Mouse (Mus musculus) urinary bladder, adult 2 months (tissue): ENCODE data around the gene Wdcp. TPM values are rescaled to one million over a fixed set of nuclear protein-coding genes. Genes with fewer than 3 reads are reported as not detected.
A peak's percentile ranks its signal among the peaks of the same experiment; 100 is the strongest.
"Not testable (repeated sequence)": the region's sequence is repeated elsewhere in the genome, so short reads cannot be mapped to it uniquely, and the experiment has no call there.

Experiments used
- DNase-seq: peaks from one replicate; pipeline ENCODE4 v3.0.0; 2022; ENCODE audit warnings: low spot score
- polyA plus RNA-seq: library from polyadenylated mRNA; depleted of rRNA; stranded (reverse); fragments of >200 nt; gene quantifications from 2 replicates; pipeline ENCODE4 v1.2.3, GENCODE M21; 2012

Wdcp gene
- polyA plus RNA-seq, 1 experiment = 8.9 TPM

DNA sequence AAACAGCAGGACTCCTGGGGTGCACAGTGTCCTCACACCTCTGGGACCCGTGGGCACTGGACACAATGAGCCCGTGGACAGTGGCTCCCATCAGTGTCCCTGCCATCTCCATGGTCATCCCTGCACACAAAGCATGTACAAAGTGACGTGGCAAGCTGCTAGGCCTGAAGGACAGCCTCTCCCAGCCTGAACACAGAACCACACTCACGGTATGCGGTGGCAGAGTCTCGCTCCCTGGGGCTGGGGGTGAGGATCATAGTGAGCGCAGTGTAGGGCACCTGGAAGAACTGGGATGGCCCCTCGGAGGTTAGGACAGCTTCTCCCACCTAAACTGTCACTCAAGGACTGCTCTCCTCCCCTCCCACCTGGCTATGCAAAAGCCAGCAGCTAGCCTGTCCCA is 25.8 kb downstream of the Wdcp start:
- DNase-seq = no peak

DNA sequence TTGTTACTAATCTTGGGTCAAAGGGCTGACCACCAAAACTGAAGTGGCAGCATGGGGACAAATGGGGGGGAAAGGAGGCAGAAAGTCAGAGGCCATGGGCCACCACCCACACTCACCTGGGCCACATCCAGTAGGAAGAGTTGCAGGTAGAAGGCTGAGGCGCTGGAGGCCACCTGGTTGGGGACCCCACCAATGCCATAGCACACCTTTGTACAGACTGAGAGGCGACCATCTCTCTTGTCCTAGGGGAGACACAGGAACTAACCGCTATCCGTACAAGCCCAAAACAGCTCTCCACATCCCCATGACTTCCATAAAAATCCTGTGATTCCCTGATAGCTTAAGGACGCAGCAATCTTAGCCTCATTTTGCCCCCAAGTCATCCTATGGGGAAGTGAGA is 28.2 kb downstream of the Wdcp start:
- DNase-seq = no peak

DNA sequence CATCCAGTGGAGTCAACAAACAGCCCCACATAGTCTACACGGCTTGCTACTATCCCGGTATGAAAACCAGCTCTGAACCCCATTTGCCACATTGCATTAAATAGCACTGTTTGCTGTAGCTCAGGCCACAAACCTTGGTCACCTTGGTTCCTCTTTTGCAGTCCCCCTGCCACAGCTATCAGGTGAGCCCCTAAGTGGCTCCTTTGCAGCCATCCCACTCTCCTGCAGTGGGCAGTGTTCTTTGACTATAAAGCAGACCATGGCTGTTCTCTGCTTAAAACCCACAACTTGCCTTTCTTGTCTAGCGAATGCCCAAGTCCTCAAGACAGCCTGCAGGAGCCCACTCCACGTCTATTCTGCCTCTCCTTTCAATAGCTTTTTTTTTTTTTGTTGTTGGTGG is 29.2 kb downstream of the Wdcp start:
- no peak for DNase-seq

DNA sequence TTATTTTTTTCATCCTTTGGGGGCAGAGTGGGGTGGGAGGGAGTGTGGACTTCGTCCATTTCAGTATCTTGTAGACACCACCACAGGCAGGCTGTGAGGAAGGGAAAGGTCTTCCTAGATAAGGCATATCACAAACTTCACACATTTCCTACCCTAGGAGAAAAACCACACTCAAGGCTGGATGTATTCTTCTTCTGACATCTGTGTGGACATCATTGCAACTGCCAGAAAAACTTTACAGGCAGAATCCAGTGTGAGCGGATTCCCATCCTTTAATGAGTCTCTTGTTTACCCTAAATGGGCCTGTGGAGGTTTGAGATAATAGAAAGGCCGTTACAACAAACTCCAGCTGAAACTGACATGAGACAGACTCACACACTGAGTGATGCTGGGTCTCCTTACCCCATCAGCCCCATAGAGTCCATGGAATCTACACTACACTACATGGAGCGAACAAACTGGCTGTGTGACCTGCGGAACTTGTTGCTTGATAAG is 29.9 kb downstream of the Wdcp start:
- DNase-seq = no peak

DNA sequence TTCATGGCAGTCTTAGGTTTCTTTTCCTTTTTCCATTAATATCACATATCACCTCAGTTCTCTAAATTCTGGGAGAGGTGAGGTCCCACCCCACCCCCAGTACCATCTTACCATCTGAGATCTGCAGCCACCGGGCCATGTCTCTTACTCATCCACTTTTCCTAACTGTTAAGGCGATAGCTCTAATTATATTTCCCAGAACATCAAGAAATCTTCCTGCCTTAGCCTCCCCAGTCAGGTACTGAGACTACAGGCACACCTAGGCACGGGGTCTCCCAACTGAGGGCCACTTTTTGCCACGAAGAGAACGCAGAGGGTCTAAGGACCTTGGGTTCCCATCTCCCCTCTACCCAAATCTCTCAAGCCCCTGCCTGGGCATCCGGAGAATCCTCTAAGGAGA is 30.4 kb downstream of the Wdcp start:
- DNase-seq = no peak

DNA sequence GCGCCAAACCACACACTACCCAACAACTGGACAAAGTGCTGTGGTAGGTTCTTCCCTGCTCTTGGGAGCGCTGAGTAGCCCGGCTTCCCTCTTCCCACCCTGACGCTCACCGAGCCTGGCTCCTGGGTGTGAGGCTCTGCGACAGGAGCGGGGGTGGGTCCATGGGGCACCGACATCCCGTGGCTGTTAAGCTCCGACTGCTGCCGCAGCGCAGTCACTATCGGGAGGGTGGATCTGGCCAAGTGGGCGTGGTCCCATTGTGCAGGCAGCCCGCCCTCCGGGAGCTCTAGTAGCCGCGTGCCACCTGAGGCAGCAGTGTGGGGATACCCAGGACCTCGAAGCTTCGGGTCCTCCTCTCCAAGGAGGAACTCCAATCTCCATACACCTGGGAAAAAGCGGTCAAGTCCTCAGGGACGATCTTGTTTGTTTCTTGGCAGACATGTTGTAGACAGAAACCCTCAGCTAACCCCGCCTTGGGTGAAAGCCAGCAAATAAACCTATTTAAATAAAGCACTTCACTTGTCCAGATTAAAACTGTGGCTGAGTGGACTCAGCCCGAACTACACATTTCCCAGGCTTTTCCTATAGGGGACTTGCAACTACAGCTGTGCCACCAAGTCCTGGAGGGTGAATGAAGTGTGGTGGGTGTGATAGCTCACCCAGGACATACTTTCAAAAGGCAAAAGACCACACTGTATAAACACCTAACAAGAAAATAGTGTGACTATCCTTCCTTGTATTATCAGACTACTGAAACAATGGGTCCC is 31.2 kb downstream of the Wdcp start, which contains the start of gene Mfsd2b:
Gene Mfsd2b (minus strand): TSS at position 199 of the 767 bp plus-strand sequence.
- DNase-seq = peak; percentile 60

DNA sequence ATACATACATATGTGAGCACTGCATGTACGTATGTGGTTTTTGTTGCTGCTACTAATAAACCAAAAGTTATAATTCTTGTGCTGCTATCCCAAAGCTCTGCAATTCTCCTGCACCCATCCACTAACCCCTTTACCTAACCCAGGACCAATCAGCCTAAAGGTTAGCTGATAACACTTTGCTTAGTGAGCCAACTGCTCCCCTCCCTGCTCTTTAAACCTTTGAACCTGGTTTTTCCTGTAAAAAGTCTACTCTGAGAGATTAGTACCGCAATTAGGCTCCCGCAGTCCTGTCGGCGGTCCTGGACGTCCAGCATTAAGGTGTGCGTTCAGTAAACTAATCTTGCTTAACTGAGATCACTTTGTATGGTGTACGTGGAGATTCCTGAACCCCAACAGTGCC is 32.5 kb downstream of the Wdcp start:
- no peak for DNase-seq

DNA sequence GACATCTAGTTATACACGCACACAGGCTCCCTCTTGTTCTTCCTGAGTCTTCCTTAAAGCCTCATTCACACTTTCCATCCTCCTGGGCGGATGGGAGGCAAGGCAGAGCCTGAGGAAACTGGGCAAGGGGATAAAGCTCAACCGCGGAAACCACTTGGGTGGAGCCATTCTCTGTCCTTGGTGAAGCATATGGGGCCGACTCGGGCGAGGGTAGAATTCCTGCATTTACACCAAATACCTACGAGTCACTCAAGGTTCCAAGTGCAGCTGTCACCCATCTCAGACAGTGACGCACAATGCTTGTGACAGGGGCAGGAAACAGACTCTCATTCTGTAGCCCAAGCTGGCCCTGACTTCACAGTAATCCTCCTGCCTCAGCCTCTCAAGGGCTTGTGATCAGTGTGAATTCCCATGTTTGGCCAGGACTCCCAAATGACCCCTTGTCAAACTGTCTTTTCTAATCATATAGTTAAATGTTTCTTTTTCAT is 35.2 kb downstream of the Wdcp start:
- no peak for DNase-seq

DNA sequence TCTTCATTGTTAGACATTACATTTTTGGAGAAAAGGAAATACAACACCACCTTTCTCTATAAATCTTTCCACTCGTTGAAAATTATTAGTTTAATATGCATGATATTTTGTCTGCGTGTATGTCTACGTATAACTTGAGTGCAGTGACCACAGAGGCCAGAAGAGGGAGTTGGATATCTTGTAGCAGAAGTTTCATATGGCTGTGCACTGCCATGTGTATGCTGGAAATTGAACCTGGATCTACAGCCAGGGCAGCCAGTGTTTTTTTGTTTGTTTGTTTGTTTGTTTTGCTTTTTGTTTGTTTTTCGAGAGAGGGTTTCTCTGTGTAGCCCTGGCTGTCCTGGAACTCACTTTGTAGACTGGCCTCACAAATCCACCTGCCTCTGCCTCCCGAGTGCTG is 35.9 kb downstream of the Wdcp start:
- no peak for DNase-seq

DNA sequence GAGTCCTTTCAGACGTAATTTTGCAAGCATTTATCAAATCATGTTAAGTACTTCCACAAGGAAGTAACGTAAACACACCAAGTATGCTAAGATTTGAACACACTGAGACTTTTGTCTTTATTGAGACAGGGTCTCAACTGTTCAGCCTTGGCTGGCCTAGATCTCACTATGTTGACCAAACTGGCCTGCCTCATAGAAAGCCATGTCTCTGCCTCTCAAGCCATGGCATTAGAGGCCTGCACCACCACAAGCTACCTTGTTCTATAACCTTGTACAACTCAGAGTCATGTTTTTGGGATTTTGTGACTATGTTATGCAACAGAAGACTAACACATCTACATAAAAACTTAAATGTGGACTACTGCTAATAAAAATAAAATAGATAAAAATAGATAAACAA is 39.0 kb downstream of the Wdcp start:
- no peak for DNase-seq

DNA sequence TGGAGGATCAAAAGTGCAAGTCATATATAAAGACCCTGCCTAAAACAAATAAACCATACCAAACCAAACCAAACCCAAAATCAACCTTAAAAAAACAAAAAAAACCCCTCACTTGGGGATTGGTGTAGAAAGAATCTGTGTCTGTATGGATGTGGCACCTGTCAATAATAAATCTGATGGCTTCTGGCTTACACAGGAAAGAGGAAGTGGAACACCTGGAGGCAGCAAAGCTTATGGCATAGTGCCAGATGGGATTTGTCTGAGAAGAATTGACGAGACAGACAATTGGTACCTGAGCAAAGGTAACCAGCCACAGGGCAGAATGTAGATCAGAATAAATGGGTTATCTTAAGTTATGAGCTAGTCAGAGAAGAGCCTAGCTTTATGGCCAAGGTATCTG is 42.0 kb downstream of the Wdcp start:
- no peak for DNase-seq

DNA sequence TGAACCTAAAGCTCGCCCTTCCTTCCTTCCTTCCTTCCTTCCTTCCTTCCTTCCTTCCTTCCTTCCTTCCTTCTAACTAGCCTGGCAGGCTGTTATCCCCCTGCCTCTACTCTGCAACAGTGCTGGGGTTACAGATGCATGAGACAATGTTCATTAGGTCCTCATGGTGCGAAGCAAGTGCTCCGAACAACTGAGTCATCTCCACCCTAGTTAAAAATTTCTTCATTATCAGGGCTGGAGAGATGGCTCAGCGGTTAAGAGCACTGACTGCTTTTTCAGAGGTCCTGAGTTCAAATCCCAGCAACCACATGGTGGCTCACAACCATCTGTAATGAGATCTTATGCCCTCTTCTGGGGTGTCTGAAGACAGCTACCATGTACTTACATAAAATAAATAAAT is 43.5 kb downstream of the Wdcp start:
- not testable (repeated sequence) for DNase-seq

DNA sequence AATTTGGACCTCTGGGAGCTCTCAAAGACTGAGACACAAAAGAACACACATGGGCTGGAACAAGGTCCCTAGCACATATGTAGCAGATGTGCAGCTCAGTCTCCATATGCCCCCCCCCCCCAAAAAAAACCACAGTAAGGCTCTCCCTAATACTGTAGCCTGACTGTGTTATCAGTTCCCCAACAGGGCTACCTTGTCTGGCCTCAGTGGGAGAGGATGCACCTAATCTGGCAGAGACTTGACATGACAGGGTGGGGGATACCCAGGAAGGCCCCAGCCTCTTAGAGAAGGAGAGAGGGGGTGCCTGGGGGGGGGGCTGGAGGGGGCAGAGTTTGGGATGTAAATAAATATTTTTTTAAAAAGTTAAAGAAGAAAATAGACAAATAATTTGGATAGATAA is 45.6 kb downstream of the Wdcp start:
- no peak for DNase-seq

DNA sequence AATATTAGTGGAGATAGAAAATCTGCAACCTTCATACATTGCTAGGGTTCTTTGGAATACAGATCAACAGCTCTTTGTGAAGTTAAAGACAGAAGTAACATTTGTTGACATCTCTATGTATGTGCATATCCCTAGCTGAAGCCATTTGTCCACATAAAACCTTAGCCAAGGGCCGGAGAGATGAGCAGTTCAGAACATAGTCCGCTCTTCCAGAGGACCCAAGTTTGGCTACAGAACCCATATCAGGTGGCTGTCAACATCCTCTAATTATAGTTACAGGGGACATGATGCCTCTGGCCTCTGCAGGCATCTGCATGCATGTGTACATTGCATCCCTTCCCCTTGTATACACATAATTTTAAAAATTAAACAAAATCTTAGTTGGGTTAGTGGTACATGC is 46.1 kb downstream of the Wdcp start:
- DNase-seq = no peak

DNA sequence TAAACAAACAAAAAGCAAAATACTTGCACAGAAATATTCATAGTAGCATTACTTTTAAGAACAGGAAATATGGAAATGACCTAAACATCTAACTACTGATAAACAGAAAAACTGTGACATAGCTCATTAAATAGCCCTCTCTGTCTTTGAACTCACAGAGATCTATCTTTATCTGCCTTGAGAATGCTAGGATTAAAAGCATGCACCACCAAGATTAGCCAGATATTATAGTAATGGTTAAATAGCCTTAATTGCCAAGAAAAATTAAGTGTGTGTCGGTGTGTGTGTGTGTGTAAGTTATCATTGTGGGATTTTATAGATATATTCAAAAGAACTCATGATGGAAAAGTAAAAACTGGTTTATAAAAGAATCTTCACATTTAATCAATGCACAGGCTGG is 46.8 kb downstream of the Wdcp start:
- no peak for DNase-seq

DNA sequence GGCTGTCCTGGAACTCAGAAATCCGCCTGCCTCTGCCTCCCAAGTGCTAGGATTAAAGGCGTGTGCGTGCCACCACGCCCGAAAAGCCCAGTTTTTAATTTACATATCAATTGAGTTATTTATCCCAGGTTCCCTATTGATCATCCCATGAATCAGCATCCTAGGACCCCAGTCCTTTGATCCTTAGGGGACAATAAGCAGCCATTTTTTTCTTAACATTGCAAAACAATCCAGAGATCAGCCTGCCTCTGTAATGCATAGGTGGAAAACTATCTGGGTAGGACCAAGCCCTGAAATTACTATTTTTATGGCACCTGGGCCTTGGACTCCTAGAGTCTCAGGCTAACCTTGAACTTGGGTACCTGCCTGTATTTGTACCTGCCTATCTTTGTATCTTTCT is 54.9 kb downstream of the Wdcp start:
- no peak for DNase-seq

DNA sequence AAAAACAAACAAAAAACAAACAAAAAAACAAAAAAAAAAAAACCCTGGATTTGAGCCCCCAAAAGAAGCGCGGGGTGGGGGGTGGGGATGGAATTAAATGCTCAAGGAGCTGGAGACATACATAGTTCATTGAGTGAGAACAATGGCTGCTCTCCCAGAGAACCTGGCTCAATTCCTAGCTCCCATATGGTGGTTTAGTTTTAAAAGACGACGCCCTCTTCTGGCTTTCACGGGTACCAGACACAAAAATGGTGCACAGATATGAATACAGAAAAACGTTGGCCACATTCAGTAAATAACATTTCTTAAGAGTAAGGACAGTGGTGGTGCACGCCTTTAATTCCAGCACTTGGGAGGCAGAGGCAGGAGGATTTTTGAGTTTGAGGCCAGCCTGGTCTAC is 62.8 kb downstream of the Wdcp start:
- DNase-seq = no peak

DNA sequence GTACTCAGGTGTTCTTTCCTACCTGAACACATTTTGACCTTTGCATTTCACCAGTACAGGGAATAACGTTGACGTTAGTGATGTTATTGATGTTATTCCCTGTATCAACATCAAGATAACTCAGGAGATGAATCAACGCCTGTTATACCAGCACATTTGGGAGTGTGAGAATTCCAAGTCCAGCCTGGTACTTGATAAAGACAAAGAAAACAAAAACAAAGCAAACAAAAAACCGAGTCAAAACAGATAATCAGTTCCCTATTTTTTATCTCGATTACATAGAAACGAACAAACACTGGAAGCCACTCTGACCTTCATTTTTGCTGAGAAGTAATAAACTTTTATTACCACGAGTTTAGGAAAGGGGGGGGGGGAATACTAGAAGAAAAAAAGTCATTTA is 63.4 kb downstream of the Wdcp start:
- DNase-seq = no peak

DNA sequence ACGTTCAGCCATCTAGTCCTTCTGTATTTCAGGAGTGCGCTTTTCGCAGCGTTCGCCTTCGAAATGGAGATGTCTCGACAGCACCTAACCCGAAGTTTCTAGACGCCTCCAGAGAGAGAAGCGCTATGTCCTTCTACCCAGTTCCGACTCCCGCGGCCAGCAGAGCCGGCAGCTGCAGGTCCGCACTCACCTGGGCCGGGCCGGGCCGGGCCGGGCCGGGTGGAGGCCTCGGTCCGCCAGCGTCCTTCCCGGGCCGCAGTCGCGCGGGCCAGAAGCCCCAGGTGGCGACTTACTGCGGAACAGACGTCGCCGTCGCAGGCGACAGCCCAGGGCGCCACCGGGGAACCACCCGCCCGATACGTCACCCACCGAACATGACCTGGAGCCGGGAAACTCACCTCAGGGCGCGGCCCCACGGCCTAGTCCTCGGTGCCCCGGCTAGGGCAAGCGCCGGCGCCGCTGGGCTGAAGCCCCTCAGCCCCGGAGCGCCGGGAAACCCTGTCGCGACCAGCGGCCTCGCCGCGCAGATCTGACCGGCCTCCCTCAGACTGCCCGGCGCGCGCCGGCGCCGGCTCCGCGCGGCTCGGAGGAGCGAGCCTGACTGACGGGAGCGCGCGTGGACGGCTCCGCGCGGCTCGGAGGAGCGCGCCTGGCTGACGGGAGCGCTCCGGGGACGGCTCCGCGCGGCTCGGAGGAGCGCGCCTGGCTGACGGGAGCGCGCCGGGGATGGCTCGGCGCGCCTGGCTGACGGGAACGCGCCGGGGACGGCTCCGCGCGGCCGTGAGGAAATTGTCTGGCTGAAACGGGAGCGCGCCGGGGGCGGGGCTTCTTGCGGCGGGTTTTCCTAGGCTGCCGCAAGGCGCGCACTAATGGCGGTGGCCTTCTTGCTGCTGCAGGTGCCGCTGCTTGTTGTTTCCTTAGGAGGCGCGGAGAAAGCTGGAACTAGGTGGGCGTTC is 64.1 kb downstream of the Wdcp start, which contains the start of gene Ubxn2a:
Gene Ubxn2a (minus strand): TSS at position 755 of the 956 bp plus-strand sequence.
- peak; percentile 92 for DNase-seq

DNA sequence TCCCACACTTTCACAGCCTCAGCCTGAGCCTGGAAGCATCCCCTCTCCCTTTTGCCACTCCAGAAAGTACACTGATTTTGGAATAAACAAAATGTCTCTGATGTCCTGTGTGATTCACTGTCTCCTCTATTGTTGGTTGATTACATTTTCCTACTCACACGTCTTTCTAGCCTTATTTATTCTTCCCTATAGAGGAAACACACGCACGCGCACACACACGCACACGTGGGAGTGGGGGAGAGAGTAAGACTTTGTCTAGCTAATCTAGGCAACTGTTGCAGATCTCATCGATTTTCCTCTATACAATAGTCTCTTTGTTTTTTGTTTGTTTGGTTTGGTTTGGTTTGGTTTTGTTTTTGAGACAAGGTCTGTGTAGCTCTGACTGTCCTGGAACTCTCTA is 65.3 kb downstream of the Wdcp start:
- no peak for DNase-seq
